Mouse (Mus musculus): ENCODE results near the gene Slc4a11. TPM values are rescaled to one million over a fixed set of nuclear protein-coding genes. Genes with fewer than 3 reads are reported as not detected.
"Not testable (repeated sequence)": the region's sequence is repeated elsewhere in the genome, so short reads cannot be mapped to it uniquely, and the experiment has no call there.

Slc4a11 gene
- total RNA-seq, 2 experiments from 2014 or later, result 1.4 to 2.3 TPM

DNA sequence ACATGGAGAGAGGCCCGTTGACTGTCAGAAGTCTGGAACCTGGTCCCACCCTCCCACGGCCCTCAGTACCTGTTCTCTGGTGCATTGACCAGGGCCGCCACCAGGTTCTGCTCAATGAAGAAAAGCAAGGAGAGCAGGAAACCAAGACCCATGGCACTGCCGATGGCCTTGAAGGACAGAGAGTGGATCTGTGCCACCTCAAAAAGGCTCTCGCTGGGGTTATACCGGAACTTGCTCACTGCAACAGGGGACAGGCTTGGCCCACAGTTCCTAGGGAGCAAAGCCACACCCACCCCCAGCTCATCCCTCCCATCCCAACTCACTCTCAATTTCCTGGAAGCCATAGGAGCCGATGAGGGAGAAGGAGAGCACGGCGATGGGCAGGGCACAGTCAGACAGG, 11.9 kb downstream of the Slc4a11 start:
- DNase-seq (ENCODE audit: low spot score in 2 of 2), result no peak
- intact Hi-C loops (cut with DNase I), result no loop called here

GRCm38 (mm10) chr2:130681531-130681930, 15.8 kb downstream of the Slc4a11 start:
- no peak for DNase-seq (ENCODE audit: low spot score in 2 of 2)
- intact Hi-C loops (cut with DNase I), result no loop called here

GRCm38 (mm10) chr2:130679899-130680298, 17.4 kb downstream of the Slc4a11 start:
- DNase-seq (ENCODE audit: low spot score in 2 of 2), result no peak
- intact Hi-C loops (cut with DNase I), result no loop called here

GRCm38 (mm10) chr2:130679154-130679553, 18.2 kb downstream of the Slc4a11 start:
- no peak for DNase-seq (ENCODE audit: low spot score in 2 of 2)
- intact Hi-C loops (cut with DNase I), result no loop called here

GRCm38 (mm10) chr2:130677211-130677610, 20.1 kb downstream of the Slc4a11 start:
- intact Hi-C loops (cut with DNase I), result no loop called here
- DNase-seq (ENCODE audit: low spot score in 2 of 2), result no peak

GRCm38 (mm10) chr2:130667559-130667958, 29.8 kb downstream of the Slc4a11 start, which contains the start of gene Itpa:
Gene Itpa, plus strand, starts transcription at chr2:130667610.
- DNase-seq (ENCODE audit: low spot score in 2 of 2), result peak; percentile 89
- intact Hi-C loops (cut with DNase I), result no loop called here

DNA sequence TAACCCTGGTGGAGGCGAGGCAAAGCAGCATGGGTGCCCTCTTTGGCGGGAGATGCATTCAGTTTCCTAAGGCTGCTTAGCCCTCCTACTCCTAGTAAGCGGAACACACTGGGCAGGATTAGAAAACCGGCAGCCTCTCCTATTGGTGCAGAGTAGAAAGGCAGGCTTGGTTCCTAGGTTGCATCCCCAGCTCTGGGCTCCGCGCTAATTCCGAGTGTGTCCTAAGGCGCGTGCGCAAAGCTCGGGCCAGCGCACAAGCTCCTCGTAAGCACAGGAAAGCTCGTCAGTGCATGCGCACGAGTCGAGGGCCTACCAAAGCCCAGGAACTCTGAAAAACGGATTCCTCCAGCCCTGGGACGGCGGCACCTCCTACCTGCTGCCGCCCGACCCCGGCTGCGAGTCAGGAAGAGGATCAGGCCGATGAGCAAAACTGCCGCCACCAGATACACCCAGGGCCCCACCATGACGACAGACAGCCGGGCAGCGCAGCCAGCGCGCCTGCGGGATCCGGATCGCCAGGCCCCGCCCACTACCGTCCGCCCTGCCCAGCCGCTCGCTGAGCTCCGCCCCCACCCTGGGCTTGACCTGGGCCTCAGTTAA, 33.1 kb downstream of the Slc4a11 start, which contains the start of gene Ddrgk1:
Gene Ddrgk1 (minus strand): TSS at position 558 of the 600 bp plus-strand sequence.
- intact Hi-C loops (cut with DNase I), result no loop called here
- peak; percentile 96 for DNase-seq (ENCODE audit: low spot score in 2 of 2)

DNA sequence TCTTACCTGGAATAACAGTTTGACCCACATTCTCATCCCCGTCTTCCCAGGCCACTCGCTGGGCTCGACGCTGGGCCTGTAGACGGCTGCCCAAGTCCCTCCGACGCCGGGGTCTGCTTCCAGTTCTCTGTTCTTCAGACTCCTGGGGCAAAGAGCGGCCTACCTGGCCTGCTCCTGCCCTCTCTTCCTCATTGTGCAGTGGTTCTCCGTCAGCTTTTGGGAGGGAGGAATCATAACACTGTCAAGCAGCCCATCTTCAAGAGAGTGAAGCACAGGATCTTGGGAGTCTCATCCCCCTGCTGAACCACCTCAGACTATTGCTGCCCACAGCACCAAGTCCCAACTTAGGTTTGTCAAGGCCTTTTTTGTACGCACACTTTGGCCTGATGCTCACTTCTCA, 34.0 kb downstream of the Slc4a11 start:
- intact Hi-C loops (cut with DNase I), result no loop called here

DNA sequence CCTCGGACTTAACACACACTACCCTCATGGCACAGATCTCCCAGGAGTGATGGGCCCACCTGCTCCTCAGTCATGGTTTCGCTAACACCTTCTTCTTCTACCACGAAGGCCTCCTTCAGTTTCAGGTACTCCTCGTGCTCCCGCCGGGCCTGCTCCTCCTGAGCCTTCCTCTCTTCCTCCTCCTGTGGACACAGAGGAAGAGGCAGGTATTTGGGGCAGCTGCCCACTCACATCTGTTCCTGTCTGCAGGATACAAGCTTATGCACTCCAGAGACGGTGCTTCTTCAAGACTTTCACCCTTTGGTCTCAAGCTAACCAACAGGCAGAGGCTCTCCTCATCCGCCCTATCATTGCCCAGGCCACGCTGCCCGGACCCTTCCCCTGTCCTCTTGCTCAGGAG, 38.8 kb downstream of the Slc4a11 start:
- intact Hi-C loops (cut with DNase I), result no loop called here
- DNase-seq (ENCODE audit: low spot score in 2 of 2), result no peak

More for the DNA sequence above, 34.0 kb downstream of the Slc4a11 start:
- no peak for DNase-seq (ENCODE audit: low spot score in 2 of 2)

GRCm38 (mm10) chr2:130657541-130657940, 39.8 kb downstream of the Slc4a11 start:
- DNase-seq (ENCODE audit: low spot score in 2 of 2), result peak; percentile 87 to 92
- intact Hi-C loops (cut with DNase I), result loop anchor here (2.0 kb wide), 1 partner anchor 15 kb away; the partner anchor contains the start of gene Lzts3

DNA sequence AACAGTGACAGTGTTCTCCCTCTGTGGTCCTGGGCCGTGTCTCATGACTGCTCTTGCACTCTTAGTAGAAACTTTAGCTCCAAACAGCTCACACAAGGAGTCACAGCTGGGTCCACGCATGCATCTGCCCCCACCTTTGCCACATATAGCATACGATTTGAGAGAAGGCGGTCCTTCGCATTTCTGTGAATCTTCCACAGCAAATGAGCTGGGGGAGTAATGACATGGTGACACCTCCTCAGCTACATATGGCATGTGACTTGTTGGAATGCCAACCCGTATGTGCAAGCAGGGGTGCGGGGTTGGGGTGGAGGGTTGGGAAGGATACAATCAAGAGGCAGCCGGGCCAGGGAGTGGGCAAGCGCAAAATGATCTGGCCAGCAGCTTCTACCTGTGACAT, 40.8 kb downstream of the Slc4a11 start:
- intact Hi-C loops (cut with DNase I), result loop anchor here (2.0 kb wide), 1 partner anchor 14 kb away; the partner anchor contains the start of gene Lzts3
- DNase-seq (ENCODE audit: low spot score in 2 of 2), result peak; percentile 72 to 79

DNA sequence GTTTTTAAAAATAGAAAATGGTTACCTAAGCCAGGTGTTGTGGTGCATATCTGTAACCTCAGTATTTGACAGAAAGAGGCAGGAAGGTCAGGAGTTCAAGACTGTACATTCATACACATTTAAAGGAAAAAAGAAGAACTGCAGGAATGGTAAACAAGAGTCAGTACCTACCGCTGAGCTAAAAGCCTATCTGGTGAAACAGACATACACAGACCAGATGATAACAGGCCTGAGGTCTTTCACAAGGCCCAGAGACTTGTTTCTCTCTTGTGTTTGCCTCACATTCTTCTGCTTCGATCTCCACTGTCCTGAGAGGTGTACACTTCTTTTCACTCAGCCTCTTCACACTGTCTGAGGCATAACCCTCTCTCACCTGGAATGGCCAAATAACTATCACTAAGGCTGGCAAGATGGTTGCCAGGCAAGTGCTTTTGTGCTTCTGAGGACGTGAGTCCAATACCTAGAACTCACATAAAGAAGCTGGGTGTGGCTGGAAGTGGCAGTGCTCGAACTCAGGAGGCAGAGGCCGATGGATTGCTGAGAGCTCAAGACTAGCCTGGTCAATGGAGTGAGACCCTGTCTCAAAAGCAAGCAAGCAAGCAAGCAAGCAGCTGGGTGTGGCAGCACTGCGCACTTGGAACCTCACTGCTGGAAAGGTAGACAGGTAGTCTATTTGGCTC, 41.5 kb downstream of the Slc4a11 start:
- intact Hi-C loops (cut with DNase I), result loop anchor here (2.0 kb wide), 1 partner anchor 13 kb away; the partner anchor contains the start of gene Lzts3
- peak in 1 of 2 experiments; percentile 20 for DNase-seq (ENCODE audit: low spot score in 2 of 2)

DNA sequence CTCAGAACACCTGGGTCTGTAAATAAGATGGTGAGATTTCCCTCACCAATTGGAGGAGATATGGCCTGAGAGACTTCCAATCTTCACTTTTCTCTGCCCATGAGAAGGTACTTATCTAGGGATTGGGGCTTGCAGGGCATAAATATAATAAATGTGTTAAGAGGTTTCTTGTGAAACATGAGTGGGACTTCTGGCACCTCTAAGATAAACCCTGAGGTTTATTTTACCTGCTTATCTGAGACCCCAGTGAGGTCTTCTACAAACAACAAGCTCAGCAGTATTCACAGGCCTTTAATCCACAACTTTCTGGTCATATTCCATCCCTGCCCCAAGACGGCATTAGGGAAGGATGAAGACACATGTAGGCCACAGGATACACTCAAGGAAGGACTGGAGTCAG, 43.6 kb downstream of the Slc4a11 start:
- DNase-seq (ENCODE audit: low spot score in 2 of 2), result no peak
- intact Hi-C loops (cut with DNase I), result no loop called here

- intact Hi-C loops (cut with DNase I), result no loop called here
- peak in 1 of 2 experiments; percentile 47 for DNase-seq (ENCODE audit: low spot score in 2 of 2)
Observed at GRCm38 (mm10) chr2:130653303-130653702, 44.0 kb downstream of the Slc4a11 start.

GRCm38 (mm10) chr2:130649028-130649427, 48.3 kb downstream of the Slc4a11 start:
- DNase-seq (ENCODE audit: low spot score in 2 of 2); intact Hi-C loops (cut with DNase I): not testable (repeated sequence)

- intact Hi-C loops (cut with DNase I), result no loop called here
- DNase-seq (ENCODE audit: low spot score in 2 of 2), result no peak
Observed at GRCm38 (mm10) chr2:130645198-130645597, 52.1 kb downstream of the Slc4a11 start.

DNA sequence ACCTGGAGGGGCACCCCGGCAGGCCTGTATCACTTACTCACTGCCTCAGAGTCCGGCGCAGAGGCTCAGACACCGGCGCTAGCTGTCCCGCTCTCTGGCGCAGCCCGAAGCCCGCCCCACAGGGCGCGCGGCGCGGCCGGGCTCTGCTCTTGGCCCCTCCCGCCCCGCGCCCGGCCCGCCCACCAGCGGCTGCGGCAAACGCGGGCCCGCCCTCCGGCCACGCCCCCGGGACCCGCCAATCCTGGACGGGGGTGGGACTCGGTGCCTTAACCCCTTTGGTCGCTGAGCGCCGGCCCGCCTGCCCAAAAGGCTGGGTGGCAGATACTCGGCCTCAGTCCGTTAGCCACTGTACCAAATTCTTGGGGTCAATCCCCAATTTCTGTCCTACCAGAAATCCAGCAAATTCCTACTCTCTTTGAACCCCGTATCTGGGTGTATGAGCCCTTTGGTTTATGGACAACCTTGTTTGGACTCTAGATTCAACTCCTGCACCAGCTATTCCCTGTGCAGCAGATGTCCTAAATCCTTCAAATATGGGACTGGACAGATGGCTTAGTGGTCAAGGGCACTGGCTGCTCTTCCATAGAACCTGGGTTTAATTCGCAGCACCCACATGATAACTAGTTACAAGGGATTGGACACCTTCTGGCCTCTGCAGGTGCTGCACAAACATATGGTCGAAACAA, 54.5 kb downstream of the Slc4a11 start, which contains the start of gene Lzts3:
Gene Lzts3 (minus strand): TSS at position 120 of the 686 bp plus-strand sequence.
- peak; percentile 90 to 94 for DNase-seq (ENCODE audit: low spot score in 2 of 2)
- intact Hi-C loops (cut with DNase I), result loop anchor here (2.0 kb wide), 1 partner anchor 14 kb away; no protein-coding TSS in a partner anchor

- intact Hi-C loops (cut with DNase I), result loop anchor here (2.0 kb wide), 1 partner anchor 15 kb away; no protein-coding TSS in a partner anchor
- no peak for DNase-seq (ENCODE audit: low spot score in 2 of 2)
Observed at GRCm38 (mm10) chr2:130642197-130642660, 55.1 kb downstream of the Slc4a11 start.

DNA sequence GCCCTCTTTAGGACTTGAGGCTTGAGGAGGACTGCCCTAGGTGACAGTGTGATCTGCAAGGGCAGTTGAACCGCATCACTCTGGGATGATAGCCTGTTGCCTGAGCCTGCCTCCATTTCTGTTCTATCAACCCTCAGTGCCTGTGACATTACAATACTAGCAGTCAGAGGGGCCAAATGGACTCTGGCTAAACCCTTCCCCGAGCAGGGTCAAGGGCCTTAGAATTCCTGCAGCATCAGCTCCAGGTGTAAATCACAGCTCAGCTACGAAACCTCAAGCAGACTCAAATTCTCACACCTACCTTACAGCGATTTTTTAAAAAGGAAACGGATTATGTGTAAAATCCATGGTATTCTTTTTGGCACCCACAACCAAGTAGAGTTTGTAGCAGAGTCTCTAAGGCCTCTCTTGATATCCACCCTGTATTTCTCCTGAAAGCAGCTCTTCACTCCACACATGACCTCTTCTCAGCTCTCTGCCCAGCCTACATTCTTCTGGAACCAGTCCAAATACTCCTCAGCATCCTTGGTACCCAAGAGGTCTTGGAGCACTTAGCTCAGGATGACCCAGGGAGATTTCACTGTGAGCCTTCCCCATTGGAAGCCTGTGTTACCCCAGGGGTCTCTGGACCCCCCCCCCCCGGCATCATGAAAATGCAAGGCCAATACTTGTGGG, 55.8 kb downstream of the Slc4a11 start:
- no peak for DNase-seq (ENCODE audit: low spot score in 2 of 2)
- intact Hi-C loops (cut with DNase I), result loop anchor here (2.0 kb wide), 1 partner anchor 15 kb away; no protein-coding TSS in a partner anchor

Data from left cerebral cortex, postnatal 36 days (tissue).